Mouse (Mus musculus) small intestine, adult 2 months (tissue): ENCODE measurements around the gene Actb. TPM values are rescaled to one million over a fixed set of nuclear protein-coding genes. Genes with fewer than 3 reads are reported as not detected.

ENCODE experiments used
- H3K27ac ChIP-seq: fragments of 200-500 bp; 2 replicates; pipeline ENCODE4 v1.5.1; 2012; ENCODE audit warnings: low read depth, low read length, control low read depth, inconsistent platforms; ENCODE audit not compliant: insufficient read depth
- H3K27me3 ChIP-seq: fragments of 200-500 bp; 2 replicates; pipeline ENCODE4 v1.6.1; 2012; ENCODE audit warnings: mild to moderate bottlenecking, moderate library complexity, low read length, inconsistent platforms; ENCODE audit not compliant: control insufficient read depth, insufficient read depth
- H3K36me3 ChIP-seq: fragments of 200-500 bp; 2 replicates; pipeline ENCODE4 v1.6.1; 2012; ENCODE audit warnings: mild to moderate bottlenecking, low read length, control low read depth, inconsistent platforms; ENCODE audit not compliant: control insufficient read depth, insufficient read depth
- H3K4me1 ChIP-seq: fragments of 200-500 bp; 2 replicates; pipeline ENCODE4 v1.6.1; 2012; ENCODE audit warnings: low read length, inconsistent platforms, mixed read lengths; ENCODE audit not compliant: control insufficient read depth, insufficient read depth, insufficient read length
- H3K4me3 ChIP-seq: fragments of 200-500 bp; 2 replicates; pipeline ENCODE4 v1.5.1; 2012; ENCODE audit warnings: low read depth, mild to moderate bottlenecking, control low read depth, inconsistent platforms, low read length, moderate library complexity
- CTCF ChIP-seq: fragments of 200-500 bp; IDR thresholded peaks from 2 replicates; pipeline ENCODE4 v1.5.1; 2012; ENCODE audit warnings: low read depth, mild to moderate bottlenecking, control low read depth, inconsistent platforms, low read length, moderate library complexity, mixed read lengths; ENCODE audit not compliant: insufficient replicate concordance, insufficient read length; ENCODE audit errors: extremely low read depth
- POLR2A ChIP-seq: fragments of 200-500 bp; IDR thresholded peaks from 2 replicates; pipeline ENCODE4 v1.6.1; 2012; ENCODE audit warnings: low read depth, mild to moderate bottlenecking, control low read depth, inconsistent platforms, low read length, moderate library complexity
- WGBS: fragments of 180-500 bp; shearing (Covaris S2); methylation state at CpG from one replicate; pipeline ENCODE4 v1.1.7; 2018; 5-methylcytosine and 5-hydroxymethylcytosine counted together
- polyA plus RNA-seq: library from polyadenylated mRNA; depleted of rRNA; stranded (reverse); fragments of >200 nt; gene quantifications from 2 replicates; pipeline ENCODE4 v1.2.3, GENCODE M21; 2012

The Actb gene
- polyA plus RNA-seq, 1 experiment = 11,894 TPM

DNA sequence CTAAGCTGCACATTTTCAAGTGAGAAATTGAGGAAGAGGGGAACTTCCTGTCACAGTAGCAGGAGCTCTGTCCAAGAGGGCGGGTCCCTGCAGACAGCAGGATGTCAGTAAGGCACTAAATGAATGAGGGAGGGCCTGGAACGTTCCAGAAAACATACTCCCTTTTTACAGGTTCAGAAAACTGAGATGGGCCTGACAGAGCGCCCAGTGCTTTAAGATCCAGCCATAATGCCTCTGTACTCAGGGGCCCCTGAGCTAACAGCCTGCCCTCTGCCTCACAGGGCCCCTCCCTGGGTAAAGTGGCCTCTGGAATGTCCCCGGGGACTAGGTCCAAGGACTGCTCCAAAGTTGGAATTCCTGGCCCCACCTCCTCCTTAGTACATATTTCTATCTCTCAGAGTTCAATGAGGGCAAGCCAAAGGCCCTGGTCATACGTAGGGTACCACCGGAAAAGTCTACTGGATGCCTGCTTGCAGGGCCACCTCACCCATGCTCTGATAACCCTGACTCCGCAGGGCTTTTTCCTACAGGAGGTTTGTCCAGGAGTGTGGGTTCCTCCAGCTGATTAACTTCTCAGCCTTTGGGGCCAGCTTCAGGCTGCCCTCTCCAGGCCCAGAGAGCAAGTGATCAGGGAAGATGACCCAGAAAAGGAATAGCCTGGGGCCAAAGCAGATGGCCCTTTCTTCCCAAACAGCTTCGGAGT, 3.2 kb upstream of the Actb start:
- WGBS = 13% methylated on average over 8 of the region's 8 CpGs
- Histone ChIP-seq H3K4me3 (peak overlapping the region; percentile 47), H3K27ac (peak overlapping the region; percentile 99), H3K4me1 (peaks cover 43% of the 10 kb centered on the region; the same call in 1 of the 2 replicates), H3K27me3 (no peaks in the 10 kb centered on the region), H3K36me3 (peaks cover 17% of the 10 kb centered on the region)
- TF ChIP-seq CTCF (no peak), POLR2A (peak; percentile 36; the same call in 1 of the 2 replicates)

DNA sequence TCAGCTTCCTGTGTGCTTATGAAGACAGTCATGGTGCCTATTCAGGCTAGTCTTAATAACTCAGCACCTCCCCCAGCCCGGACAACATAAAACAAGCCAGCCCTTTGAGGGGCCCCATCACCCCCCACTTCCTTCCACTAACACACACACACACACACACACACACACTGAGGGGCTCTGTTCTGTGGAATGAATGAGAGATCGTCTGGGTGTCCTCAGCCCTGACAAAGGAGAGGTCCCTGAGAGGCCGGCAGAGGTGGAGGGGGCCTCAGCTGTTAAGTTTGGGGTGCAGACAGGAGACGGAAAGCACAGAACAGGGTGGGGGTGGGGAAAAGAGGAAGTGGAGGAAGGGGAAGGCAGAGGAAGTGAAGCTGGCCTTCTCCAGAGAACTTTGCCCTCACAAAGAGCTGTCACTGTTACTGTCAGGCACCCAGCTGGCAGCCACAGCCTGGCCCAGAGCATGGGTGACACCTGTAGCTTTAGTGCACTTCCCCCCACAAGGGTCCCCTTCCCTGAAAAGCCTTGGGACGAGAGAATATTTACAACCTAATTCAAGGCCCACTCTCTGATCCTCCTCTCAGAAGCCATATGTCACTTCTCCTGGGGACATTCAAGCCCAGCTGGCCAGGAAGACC, 2.5 kb upstream of the Actb start:
- H3K36me3 ChIP-seq = peaks cover 24% of the 10 kb centered on the region
- H3K27me3 ChIP-seq = no peaks in the 10 kb centered on the region
- peak overlapping the region; percentile 47 for H3K4me3 ChIP-seq
- H3K4me1 ChIP-seq = peaks cover 43% of the 10 kb centered on the region; the same call in 1 of the 2 replicates
- 9% methylated on average over 5 of the region's 5 CpGs for WGBS
- TF ChIP-seq POLR2A = peak; percentile 70
- TF ChIP-seq CTCF = no peak
- peak overlapping the region; percentile 99 for H3K27ac ChIP-seq

DNA sequence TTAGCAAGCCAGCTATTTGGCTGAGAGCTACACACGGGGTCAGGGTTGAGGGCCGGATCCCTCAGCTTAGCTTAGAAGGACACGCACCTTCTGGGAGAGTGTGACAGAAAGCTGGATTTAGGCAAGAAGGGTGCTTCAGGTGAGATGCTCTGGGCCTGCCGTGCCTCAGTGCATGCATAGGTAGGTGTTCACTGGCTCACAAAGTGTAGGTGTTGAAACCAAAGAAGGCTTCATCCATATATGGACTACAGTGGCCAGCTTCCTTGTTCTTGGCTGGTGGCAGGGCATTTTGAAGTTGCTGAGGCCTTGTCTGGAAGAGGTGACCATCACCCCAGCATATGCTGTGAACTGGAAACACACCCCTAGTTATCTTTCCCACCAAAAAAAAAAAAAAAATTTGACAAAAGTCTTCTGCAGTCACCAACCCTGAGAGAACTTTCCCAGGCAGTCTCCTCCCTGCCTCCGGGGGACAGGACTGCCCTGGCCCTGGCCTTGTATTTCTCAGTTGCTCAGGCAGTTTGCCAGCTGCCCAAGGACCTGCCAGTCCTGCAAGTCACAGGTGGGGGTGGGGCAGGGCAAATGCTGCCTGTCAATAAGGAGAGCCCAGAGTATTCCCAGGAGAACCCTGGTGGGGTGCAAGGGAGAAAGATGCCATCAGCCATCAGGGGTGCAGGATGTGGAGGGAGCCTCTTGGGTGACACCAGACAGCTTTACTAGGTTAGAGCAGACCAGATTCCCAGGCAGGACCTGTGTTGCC, 1.4 kb upstream of the Actb start:
- H3K27me3 ChIP-seq = no peaks in the 10 kb centered on the region
- TF ChIP-seq POLR2A = peak; percentile 25; the same call in 1 of the 2 replicates
- peak; percentile 29; the same call in 1 of the 2 replicates for TF ChIP-seq CTCF
- H3K36me3 ChIP-seq = peaks cover 34% of the 10 kb centered on the region
- peak overlapping the region; percentile 99 for H3K27ac ChIP-seq
- H3K4me3 ChIP-seq = peak overlapping the region; percentile 68
- H3K4me1 ChIP-seq = peaks cover 38% of the 10 kb centered on the region; the same call in 1 of the 2 replicates
- 31% methylated on average over 5 of the region's 5 CpGs for whole genome bisulfite sequencing

DNA sequence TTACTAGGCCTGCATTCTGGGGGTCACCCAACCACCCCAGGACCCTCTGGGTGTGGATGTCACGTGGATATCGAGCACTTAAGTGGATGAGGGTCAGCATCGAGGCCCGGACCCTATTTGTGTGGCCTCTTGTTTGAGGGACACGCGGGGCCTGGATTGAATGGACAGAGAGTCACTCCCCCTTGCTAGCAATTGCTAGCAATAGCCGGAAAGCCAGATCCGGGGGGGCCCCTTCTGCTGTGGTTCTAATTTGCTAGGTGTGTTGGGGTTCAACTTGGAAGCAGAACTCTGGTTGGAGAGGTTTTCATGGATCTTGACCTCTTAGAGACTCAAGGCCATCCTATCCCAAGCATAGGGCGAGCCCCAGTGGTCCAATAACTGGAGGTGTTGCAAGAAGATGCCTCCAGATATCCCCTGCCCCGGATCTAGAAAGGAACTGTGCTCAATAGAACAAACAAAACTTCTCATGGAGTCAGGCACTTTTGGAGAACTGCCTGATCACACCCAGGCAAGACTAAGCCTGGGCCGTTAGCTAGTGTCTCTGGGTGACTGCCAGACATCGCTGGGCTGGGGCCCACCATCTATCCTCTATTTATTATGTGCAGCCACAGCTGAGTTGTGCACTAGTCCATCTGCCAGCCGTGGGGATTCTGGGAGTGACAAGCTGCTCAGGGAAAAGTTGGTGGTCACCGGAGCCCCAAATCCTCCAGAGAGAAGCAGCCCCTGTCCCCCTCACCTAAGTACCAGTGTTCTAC, 671 bp upstream of the Actb start:
- TF ChIP-seq CTCF (0 out of 2 replicates have a peak, but pooled peaks have one; percentile 3), POLR2A (no peak)
- peak overlapping the region; percentile 68 for H3K4me3 ChIP-seq
- WGBS = 11% methylated on average over 14 of the region's 14 CpGs
- H3K4me1 ChIP-seq = peaks cover 36% of the 10 kb centered on the region; the same call in 1 of the 2 replicates
- H3K27me3 ChIP-seq = no peaks in the 10 kb centered on the region
- peak overlapping the region; percentile 99 for H3K27ac ChIP-seq
- H3K36me3 ChIP-seq = peaks cover 41% of the 10 kb centered on the region

DNA sequence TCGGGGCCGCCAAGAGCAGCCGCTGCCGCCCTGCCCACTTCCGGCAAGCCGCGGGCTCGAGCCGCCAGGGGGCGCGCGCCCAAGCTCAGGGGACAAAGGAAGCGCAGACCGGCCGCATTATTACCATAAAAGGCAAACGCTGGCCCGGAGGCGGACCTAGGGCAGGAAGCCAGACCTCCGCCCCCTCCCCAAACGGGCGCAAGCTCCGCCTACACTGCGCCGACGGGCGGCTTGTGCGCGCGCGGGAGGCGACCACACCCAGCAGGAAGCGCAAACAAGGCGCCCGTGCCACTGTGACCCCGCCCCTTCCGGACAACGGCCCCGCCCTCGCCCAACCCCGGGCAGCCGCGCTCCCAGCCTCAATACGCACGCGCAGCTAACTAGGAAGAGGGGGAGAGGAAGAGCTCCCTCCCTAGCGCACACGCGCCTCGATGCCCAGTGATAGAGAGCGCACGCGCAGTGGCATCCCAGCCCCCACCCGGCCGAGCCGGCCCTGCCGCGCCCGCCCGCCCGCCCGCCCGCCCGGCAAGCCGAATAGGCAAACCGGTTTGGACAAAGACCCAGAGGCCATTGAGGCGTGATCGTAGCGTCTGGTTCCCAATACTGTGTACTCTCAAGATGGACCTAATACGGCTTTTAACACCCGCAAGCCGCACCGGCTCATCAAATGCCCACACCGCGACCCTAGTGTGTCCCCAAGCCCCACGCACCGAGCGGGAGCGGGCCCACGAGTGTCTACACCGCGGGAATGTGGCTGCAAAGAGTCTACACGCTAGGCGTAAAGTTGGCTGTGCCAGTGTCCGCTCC, 626 bp downstream of the Actb start:
- under 1% methylated on average over 81 of the region's 84 CpGs for WGBS
- TF ChIP-seq CTCF (peak; percentile 74), POLR2A (no peak)
- peak overlapping the region; percentile 99 for H3K27ac ChIP-seq
- H3K4me3 ChIP-seq = peak overlapping the region; percentile 75
- peaks cover 53% of the 10 kb centered on the region for H3K36me3 ChIP-seq
- H3K4me1 ChIP-seq = peaks cover 29% of the 10 kb centered on the region; the same call in 1 of the 2 replicates
- H3K27me3 ChIP-seq = no peaks in the 10 kb centered on the region

DNA sequence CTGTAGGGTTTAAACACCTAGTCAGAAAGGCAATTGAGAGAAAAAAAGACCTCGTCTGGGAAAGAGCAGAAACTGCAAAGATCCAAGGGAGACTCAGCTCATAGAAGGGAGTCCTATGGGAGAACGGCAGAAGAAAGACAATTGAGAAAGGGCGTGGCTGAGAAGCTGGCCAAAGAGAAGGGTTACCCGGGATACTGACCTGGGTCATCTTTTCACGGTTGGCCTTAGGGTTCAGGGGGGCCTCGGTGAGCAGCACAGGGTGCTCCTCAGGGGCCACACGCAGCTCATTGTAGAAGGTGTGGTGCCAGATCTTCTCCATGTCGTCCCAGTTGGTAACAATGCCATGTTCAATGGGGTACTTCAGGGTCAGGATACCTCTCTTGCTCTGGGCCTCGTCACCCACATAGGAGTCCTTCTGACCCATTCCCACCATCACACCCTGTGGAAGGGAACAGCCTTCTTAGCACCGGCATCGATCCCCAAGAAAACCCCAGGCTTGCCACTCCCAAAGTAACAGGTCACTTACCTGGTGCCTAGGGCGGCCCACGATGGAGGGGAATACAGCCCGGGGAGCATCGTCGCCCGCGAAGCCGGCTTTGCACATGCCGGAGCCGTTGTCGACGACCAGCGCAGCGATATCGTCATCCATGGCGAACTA, 1.4 kb downstream of the Actb start:
- H3K4me3 ChIP-seq = peak overlapping the region; percentile 75
- H3K27me3 ChIP-seq = no peaks in the 10 kb centered on the region
- TF ChIP-seq POLR2A (no peak), CTCF (no peak)
- peaks cover 26% of the 10 kb centered on the region; the same call in 1 of the 2 replicates for H3K4me1 ChIP-seq
- WGBS = 2% methylated on average over 27 of the region's 27 CpGs
- H3K27ac ChIP-seq = peak overlapping the region; percentile 99
- H3K36me3 ChIP-seq = peaks cover 58% of the 10 kb centered on the region
